Mouse (Mus musculus) cerebellum, adult 2 months (tissue): ENCODE data around the gene Flrt2. TPM values are rescaled to one million over a fixed set of nuclear protein-coding genes. Genes with fewer than 3 reads are reported as not detected.
A peak's percentile ranks its signal among the peaks of the same experiment; 100 is the strongest.

Experiments used
- DNase-seq, 2 experiments: peaks; one replicate each; pipeline ENCODE4 v3.0.0; 2021
- H3K27ac ChIP-seq: fragments of 200-500 bp; 2 replicates; pipeline ENCODE4 v1.5.1; 2012; ENCODE audit warnings: low read length, control low read depth, inconsistent platforms; ENCODE audit not compliant: insufficient read depth
- H3K27me3 ChIP-seq: fragments of 200-500 bp; 2 replicates; pipeline ENCODE4 v1.6.1; 2012; ENCODE audit warnings: inconsistent platforms, mild to moderate bottlenecking, low read length, moderate library complexity; ENCODE audit not compliant: control insufficient read depth, insufficient read depth
- H3K4me1 ChIP-seq: fragments of 200-500 bp; 2 replicates; pipeline ENCODE4 v1.6.1; 2011; ENCODE audit warnings: low read length; ENCODE audit not compliant: control insufficient read depth, insufficient read depth
- H3K4me3 ChIP-seq: fragments of 200-500 bp; replicated peaks from 2 replicates; pipeline ENCODE3; 2011; ENCODE audit warnings: mild to moderate bottlenecking, low read depth, low read length, control low read depth; ENCODE audit not compliant: insufficient read depth
- CTCF ChIP-seq: fragments of 200-500 bp; IDR thresholded peaks from 2 replicates; pipeline ENCODE4 v1.5.1; 2011; ENCODE audit warnings: low read depth, mild to moderate bottlenecking, control low read depth, low read length, moderate library complexity, borderline replicate concordance; ENCODE audit not compliant: insufficient read depth
- POLR2A ChIP-seq: fragments of 200-500 bp; IDR thresholded peaks from 2 replicates; pipeline ENCODE4 v1.6.1; 2011; ENCODE audit warnings: low read length, control low read depth, borderline replicate concordance; ENCODE audit not compliant: insufficient read depth
- WGBS: fragments of 180-500 bp; shearing (Covaris S2); methylation state at CpG from one replicate; pipeline ENCODE4 v1.1.7; 2018; 5-methylcytosine and 5-hydroxymethylcytosine counted together
- polyA plus RNA-seq: library from polyadenylated mRNA; depleted of rRNA; stranded (reverse); fragments of >200 nt; gene quantifications from 2 replicates; pipeline ENCODE4 v1.2.3, GENCODE M21; 2012

Flrt2 gene
- polyA plus RNA-seq, 1 experiment: 5.3 TPM

DNA sequence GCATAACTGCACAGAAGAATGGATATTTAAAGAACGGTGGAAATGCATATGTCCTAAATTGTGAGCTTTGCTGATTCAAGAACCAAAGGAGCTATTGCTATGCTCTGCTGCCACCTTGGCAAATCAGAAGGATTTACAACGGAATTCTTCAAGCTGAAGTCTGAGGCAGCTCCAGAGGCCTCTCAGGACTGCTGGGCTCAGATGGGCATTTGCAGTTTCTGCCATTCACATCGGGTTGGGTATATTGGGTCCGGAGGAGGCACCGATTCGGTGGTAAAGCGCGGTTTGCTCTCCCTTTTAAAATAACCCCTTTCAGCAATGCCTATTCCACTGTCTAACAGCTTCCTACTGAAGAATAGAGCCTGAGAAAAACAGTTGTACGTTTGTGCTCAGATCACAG is 1.2 kb upstream of the Flrt2 start:
- Histone ChIP-seq H3K4me3 (no peak overlapping the region), H3K27ac (no peak overlapping the region), H3K4me1 (no peaks in the 10 kb centered on the region; the same call in 1 of the 2 replicates), H3K27me3 (no peaks in the 10 kb centered on the region; the same call in 1 of the 2 replicates)
- WGBS: 20% methylated on average over 9 of the region's 9 CpGs
- TF ChIP-seq POLR2A (no peak), CTCF (no peak)
- peak in 1 of 2 experiments; percentile 17 for DNase-seq

DNA sequence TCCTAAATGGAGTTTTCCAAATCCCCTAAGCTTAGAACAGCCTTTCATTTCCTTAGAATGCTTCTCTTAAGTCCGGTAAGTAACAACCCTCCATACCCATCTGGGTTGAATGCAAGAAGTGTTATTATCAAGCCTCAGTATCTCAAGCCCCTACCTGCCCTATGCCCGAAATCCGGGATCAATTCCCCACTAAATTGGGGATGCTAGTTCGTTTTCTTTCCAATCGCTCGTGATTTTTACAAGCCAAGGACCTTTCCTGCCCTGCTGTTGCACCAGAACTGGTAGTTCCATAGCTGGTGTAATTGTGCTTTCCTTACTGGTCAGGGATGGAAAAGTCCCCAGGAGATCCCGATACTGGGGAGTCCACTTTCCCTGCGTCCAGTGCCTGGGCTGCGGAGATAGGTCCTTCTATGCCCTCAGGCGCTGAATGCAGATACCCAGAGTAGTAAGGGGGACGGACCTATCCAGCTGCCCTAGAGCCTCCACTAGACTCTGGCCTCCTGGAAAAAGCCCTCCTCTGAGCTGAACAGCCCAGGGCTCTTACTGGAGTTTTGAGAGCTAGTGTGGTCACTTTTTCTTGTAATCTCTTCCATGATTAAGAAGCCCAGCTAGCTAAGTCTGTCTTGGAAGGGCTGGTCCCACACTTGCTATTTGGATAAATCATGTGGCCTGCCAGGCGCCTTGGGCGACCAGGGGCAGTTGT is 1.1 kb downstream of the Flrt2 start:
- Histone ChIP-seq H3K27ac (no peak overlapping the region), H3K4me1 (no peaks in the 10 kb centered on the region; the same call in 1 of the 2 replicates), H3K4me3 (peak overlapping the region; percentile 0), H3K27me3 (no peaks in the 10 kb centered on the region; the same call in 1 of the 2 replicates)
- TF ChIP-seq CTCF: no peak
- no peak for TF ChIP-seq POLR2A
- 21% methylated on average over 13 of the region's 13 CpGs for WGBS
- no peak for DNase-seq

DNA sequence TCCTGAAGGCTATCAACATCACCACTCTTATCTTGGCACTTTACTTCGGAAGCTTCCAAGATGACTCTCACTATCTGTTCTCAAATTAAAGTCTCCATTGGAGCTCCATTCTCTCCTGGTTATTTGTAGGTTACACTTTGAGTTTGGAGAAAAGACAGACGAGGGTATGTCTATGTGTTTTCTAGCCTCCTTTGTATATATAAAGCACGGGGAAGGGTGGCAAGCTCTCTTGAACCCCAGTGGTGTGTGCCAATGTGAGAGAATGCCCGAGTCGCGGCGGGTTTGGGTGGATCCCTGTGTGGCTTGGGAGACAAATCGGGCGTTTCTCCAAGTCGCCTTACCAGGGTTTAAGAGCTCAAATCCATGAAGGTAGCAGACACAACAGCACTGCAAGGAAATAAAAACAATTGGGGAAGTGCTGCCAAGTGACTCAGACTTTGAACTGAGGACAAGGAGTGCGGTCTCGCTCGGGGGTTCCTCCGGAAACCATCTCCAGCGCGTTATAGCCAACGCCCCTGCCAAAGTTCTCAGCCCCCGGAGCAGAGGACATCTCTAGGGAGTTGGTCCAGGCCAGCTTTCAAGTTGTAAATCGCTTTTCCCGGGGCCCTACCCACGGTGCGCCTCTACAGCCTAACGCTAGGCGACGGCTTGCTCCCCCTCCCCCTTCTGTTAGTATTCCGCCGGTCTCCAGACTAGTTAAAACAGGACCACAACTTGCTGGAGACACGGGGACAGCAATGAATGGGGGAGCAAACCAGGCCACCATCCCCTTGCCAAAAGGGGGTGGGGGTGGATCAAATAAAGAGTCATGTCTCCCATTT is 1.8 kb downstream of the Flrt2 start:
- Histone ChIP-seq H3K4me3 (peak overlapping the region; percentile 36), H3K27ac (no peak overlapping the region), H3K27me3 (no peaks in the 10 kb centered on the region; the same call in 1 of the 2 replicates), H3K4me1 (no peaks in the 10 kb centered on the region; the same call in 1 of the 2 replicates)
- WGBS: 2% methylated on average over 28 of the region's 28 CpGs
- peak in 1 of 2 experiments; percentile 10 for DNase-seq
- TF ChIP-seq POLR2A (no peak), CTCF (no peak)

DNA sequence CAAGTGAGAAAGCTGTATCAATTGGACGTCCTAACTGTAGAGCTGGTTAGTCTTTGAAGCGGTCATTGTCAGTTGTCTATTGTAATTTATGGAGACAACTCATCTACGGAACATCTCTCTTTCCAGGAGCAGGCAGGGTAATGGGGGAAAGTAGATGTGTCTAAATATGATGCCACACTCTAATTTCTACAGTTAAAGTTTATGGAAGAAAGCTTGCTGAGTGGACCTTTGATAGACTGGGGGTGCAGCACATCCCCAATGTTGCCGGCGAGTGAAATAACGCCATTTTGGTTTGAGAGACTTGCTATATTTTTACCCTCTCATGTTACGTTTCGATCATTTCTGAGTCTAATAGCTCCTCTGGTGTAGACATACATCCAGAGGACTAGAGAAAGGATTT is 2.5 kb downstream of the Flrt2 start:
- Histone ChIP-seq H3K4me1 (no peaks in the 10 kb centered on the region; the same call in 1 of the 2 replicates), H3K4me3 (peak overlapping the region; percentile 63), H3K27me3 (no peaks in the 10 kb centered on the region; the same call in 1 of the 2 replicates), H3K27ac (no peak overlapping the region)
- DNase-seq: no peak
- under 1% methylated on average over 8 of the region's 8 CpGs for WGBS
- TF ChIP-seq CTCF: no peak
- no peak for TF ChIP-seq POLR2A

DNA sequence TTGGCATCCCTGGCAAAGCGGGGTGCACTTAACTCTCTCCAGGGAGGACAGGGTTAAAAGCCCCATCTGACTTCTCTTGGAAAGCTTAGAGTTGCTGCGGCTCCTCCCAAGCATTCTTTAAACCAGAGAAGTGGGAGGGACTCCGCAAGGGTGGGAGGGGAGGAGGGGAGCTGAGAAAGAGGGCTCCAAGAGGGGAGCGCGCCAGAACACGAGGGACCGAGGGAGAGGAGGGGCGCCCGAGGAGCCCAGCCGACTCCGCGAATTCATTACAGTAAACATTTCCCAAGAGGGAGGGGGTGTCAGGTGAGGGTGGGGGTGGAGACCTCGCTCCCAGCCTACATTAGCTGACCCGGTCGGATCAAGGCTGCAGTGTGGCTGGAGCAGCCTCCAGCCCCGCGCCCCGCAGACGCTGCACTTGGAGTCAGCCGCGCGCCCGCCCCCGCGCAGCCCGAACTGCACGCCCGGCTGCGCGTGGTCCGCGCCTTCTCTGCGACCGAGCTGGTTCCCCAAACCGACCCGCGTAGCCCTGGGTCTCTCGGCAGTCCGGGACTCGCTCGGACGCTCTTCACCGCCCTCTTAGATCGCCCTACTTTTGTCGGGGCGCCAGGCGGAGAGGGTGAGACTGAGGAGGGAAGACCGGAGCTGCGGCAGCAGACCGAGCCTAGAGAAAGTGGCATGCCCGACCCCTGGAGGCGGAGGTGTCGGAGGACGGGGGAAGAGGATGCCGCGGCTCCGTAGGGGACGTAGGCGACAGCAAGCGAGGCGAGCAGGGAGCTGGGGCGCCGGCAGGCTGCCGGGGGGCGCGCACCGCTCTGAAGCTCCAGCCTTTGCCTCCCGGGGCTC is 3.2 kb downstream of the Flrt2 start:
- H3K4me1 ChIP-seq: no peaks in the 10 kb centered on the region; the same call in 1 of the 2 replicates
- no peak overlapping the region; the same call in 1 of the 2 replicates for H3K27ac ChIP-seq
- under 1% methylated on average over 68 of the region's 68 CpGs for WGBS
- TF ChIP-seq CTCF (no peak), POLR2A (no peak)
- no peaks in the 10 kb centered on the region; the same call in 1 of the 2 replicates for H3K27me3 ChIP-seq
- peak; percentile 50 for DNase-seq
- H3K4me3 ChIP-seq: peak overlapping the region; percentile 63

DNA sequence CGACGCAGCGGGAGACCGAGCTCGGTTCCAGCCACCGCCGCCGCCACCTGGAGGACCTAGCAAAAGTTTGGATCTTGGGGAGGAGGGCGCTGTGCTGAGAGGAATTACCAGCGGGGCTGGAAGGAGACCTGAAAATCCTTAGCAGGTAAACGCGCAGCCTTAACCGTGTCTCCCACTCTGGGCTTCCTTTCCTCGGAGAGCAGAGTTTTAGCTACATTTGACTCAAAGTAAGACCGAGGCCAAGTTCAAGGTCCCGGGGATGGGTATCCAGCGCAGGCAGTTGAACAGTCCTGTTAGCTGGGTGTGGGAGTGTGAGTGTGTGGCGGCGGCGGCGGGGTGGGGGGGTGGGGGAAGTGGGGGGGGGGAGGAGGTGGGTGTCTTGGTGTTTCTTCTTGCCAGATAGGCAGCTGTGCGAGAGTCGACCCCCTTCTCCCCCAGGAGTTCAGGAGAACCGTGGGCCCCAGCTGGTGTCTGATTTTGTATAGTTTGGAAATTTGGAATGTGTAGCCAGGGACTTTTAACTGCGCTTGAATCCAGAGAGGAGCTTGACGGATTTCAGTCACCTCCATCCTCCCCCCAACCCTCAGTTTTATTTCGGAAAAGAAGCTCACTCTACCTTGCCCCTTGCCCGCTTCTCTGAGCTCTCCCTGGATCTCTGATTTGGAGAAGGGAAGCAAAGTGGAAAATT is 4.0 kb downstream of the Flrt2 start:
- TF ChIP-seq CTCF (no peak), POLR2A (no peak)
- Histone ChIP-seq H3K4me1 (no peaks in the 10 kb centered on the region; the same call in 1 of the 2 replicates), H3K4me3 (peak overlapping the region; percentile 63), H3K27me3 (no peaks in the 10 kb centered on the region; the same call in 1 of the 2 replicates), H3K27ac (no peak overlapping the region)
- WGBS: under 1% methylated on average over 25 of the region's 28 CpGs
- no peak for DNase-seq

DNA sequence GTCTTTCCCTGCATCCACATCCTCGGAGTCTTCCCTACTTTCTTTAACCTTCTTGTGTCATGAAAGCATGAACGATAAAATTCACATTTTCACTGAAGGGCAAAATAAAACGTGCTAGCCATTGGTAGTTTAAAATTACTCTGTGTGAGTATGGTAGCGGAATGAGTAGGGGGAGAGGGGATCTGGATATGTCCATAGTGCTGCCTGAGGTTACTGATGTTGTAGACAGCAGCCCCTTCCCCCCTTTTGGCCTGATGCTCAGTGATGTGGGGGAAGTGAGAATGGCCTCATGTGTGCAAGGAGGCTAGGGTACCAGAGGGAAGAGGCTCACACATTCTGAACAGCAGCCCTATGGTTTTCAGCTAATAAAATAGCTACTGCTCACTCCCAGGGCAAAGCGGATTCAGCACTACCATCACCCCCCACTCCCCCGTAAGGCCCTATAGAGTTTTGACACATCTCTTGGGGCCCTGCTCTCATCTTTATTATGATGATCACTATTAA is 4.5 kb downstream of the Flrt2 start:
- WGBS: 24% methylated on average over 6 of the region's 6 CpGs
- no peak for DNase-seq
- Histone ChIP-seq H3K4me1 (no peaks in the 10 kb centered on the region; the same call in 1 of the 2 replicates), H3K4me3 (peak overlapping the region; percentile 11), H3K27me3 (no peaks in the 10 kb centered on the region; the same call in 1 of the 2 replicates), H3K27ac (no peak overlapping the region)
- TF ChIP-seq POLR2A (no peak), CTCF (no peak)
